Mouse (Mus musculus) liver, embryonic 15.5 days (tissue): ENCODE results near the gene Gpatch2. TPM values are rescaled to one million over a fixed set of nuclear protein-coding genes. Genes with fewer than 3 reads are reported as not detected.
A peak's percentile ranks its signal among the peaks of the same experiment; 100 is the strongest.

ENCODE experiments used
- ATAC-seq: fragments of 200-750 bp; cut with Nextera tagmentation; 2 replicates; pipeline ENCODE4 v1.8.0; 2017; ENCODE audit warnings: moderate number of reproducible peaks, mild to moderate bottlenecking, moderate library complexity; ENCODE audit not compliant: insufficient read depth
- H3K27ac ChIP-seq: fragments of 300-500 bp; sonication (generic); replicated peaks from 2 replicates; pipeline ENCODE4 v1.5.1; 2015; ENCODE audit warnings: mild to moderate bottlenecking, inconsistent platforms
- H3K27me3 ChIP-seq: fragments of 300-500 bp; sonication (generic); 2 replicates; pipeline ENCODE4 v1.6.1; 2015; ENCODE audit warnings: mild to moderate bottlenecking, inconsistent platforms
- H3K36me3 ChIP-seq: fragments of 300-500 bp; sonication (generic); replicated peaks from 2 replicates; pipeline ENCODE4 v1.6.1; 2015; ENCODE audit warnings: moderate library complexity, mild to moderate bottlenecking, inconsistent platforms
- H3K4me1 ChIP-seq: fragments of 300-500 bp; sonication (generic); replicated peaks from 2 replicates; pipeline ENCODE4 v1.6.1; 2015; ENCODE audit warnings: inconsistent platforms
- H3K4me2 ChIP-seq: fragments of 300-500 bp; sonication (generic); 2 replicates; pipeline ENCODE4 v1.6.1; 2015; ENCODE audit warnings: moderate library complexity, mild to moderate bottlenecking, inconsistent platforms
- H3K4me3 ChIP-seq: fragments of 300-500 bp; sonication (generic); replicated peaks from 2 replicates; pipeline ENCODE4 v1.5.1; 2015; ENCODE audit warnings: mild to moderate bottlenecking, inconsistent platforms
- H3K9ac ChIP-seq: fragments of 300-500 bp; sonication (generic); 2 replicates; pipeline ENCODE4 v1.6.1; 2015; ENCODE audit warnings: moderate library complexity, mild to moderate bottlenecking, inconsistent platforms
- H3K9me3 ChIP-seq: fragments of 300-500 bp; sonication (generic); replicated peaks from 2 replicates; pipeline ENCODE4 v1.6.1; 2016; ENCODE audit warnings: inconsistent platforms
- WGBS: fragments of 180-500 bp; shearing (Covaris S2); methylation state at CpG from one replicate; pipeline ENCODE4 v1.1.7; 2015; ENCODE audit warnings: mixed read lengths; ENCODE audit not compliant: insufficient replicate concordance; 5-methylcytosine and 5-hydroxymethylcytosine counted together
- polyA plus RNA-seq: library from polyadenylated mRNA; unstranded; fragments of >200 nt; fragmentation: Nextera tagmentation; extraction: Ambion mirVana; gene quantifications from 2 replicates; pipeline ENCODE4 v1.2.1, GENCODE M21; 2015

Gene Gpatch2
- polyA plus RNA-seq, result 4.5 and 4.8 TPM in 2 replicates

DNA sequence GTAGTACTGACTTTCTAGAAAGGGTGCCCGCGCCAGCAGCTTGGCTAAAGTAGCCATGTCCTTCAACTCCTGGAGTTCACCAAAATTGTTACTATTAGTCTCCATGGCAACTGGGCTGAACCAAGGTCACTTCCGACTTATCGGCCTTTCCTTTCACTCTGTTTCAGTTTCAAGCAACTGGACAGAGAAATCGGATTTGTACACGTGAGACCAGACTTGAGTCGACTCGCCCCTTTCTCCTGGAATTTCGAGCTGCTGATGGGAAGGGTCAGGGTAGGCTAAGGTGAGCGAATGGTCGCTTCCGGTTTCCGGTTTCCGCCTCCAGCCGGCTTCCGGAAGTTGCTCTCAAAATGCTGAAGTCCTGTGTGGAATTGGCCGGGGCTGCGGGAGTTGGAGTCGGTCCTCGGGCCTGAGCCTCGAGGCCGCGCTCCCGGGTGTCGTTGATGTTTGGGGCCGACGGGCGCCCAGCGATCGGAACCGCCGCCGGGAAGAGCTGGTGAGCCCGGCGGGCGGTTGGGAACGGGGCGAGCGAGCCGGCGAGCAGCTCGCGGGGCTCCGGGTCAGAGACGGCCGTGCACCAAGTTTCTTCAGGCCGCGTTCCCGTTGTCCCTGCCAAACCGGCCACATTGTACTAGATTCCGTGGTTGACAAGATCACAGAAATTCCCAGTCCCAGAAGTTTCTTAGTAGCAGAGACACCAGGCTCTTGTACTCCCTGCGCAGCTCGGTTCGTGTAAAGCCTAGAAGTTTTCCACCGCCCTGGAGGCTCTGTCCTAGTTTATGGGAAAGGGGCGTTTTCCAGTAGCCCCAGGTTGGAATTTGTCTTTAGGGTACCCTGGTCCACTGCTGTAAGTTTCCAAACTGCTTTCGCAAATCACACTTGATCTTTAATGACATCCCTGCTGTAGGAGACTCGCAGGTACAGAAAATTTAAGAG is at the start of gene Gpatch2, which contains the start of gene Spata17:
Gpatch2 (plus strand) TSS at position 328 of the 936 bp plus-strand sequence.
Spata17 (minus strand) TSS at position 285 of the 936 bp plus-strand sequence.
- Histone ChIP-seq H3K4me2 (peak within 1 kb of the TSS; percentile 76), H3K27me3 (no peaks in the 10 kb centered on the region), H3K9me3 (no peaks in the 10 kb centered on the region), H3K36me3 (no peaks in the 10 kb centered on the region), H3K27ac (peak within 1 kb of the TSS; percentile 64), H3K9ac (peak within 1 kb of the TSS; percentile 79), H3K4me3 (peak within 1 kb of the TSS; percentile 87), H3K4me1 (peaks cover 24% of the 10 kb centered on the region)
- ATAC-seq, result peak; percentile 82
- under 1% methylated on average over 58 of the region's 58 CpGs for WGBS

- Histone ChIP-seq H3K4me1 (no peaks in the 10 kb centered on the region), H3K4me2 (no peak overlapping the region), H3K9me3 (no peaks in the 10 kb centered on the region), H3K9ac (no peak overlapping the region), H3K4me3 (no peak overlapping the region), H3K36me3 (no peaks in the 10 kb centered on the region), H3K27ac (no peak overlapping the region), H3K27me3 (no peaks in the 10 kb centered on the region)
- 72% methylated on average over 7 of the region's 7 CpGs for WGBS
- no peak for ATAC-seq
Measured at GRCm38 (mm10) chr1:187169646-187170045, 45.7 kb upstream of the Gpatch2 start.

DNA sequence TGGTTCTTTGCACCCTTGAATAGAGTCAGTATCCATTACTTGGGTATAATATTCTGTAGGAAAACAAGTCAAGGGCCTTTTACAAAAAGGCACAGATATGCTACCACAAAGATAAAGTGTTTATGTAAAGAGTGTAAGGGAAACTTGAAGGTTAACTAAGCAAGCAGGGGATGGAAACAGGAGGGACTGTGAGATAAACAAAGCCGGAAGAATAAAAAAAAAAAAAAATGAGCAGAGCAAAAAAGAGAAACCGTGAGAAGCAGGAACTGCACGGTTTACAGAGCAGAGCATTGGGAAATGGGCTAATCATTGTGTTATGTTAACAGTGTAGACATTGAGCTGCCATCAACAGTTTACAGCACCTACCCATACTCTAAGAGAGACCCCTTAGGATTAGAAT is 44.9 kb upstream of the Gpatch2 start:
- Histone ChIP-seq H3K27me3 (no peaks in the 10 kb centered on the region), H3K4me1 (no peaks in the 10 kb centered on the region), H3K9ac (no peak overlapping the region), H3K4me3 (no peak overlapping the region), H3K27ac (no peak overlapping the region), H3K4me2 (no peak overlapping the region), H3K9me3 (no peaks in the 10 kb centered on the region), H3K36me3 (no peaks in the 10 kb centered on the region)
- 20% methylated on average over 3 of the region's 3 CpGs for WGBS
- ATAC-seq, result no peak

GRCm38 (mm10) chr1:187175991-187176390 is 39.3 kb upstream of the Gpatch2 start:
- Histone ChIP-seq H3K4me3 (no peak overlapping the region), H3K27me3 (no peaks in the 10 kb centered on the region), H3K27ac (no peak overlapping the region), H3K36me3 (no peaks in the 10 kb centered on the region), H3K9ac (no peak overlapping the region), H3K4me2 (no peak overlapping the region), H3K4me1 (no peaks in the 10 kb centered on the region), H3K9me3 (no peaks in the 10 kb centered on the region)
- WGBS, result 58% methylated on average over 1 of the region's 1 CpGs
- no peak for ATAC-seq

- H3K4me2 ChIP-seq, result no peak overlapping the region
- WGBS, result 47% methylated on average over 1 of the region's 1 CpGs
- no peak for ATAC-seq
- no peaks in the 10 kb centered on the region for H3K36me3 ChIP-seq
- H3K9ac ChIP-seq, result no peak overlapping the region
- H3K9me3 ChIP-seq, result no peaks in the 10 kb centered on the region
- no peaks in the 10 kb centered on the region for H3K27me3 ChIP-seq
- no peak overlapping the region for H3K4me3 ChIP-seq
- no peak overlapping the region for H3K27ac ChIP-seq
- no peaks in the 10 kb centered on the region for H3K4me1 ChIP-seq
Measured at GRCm38 (mm10) chr1:187178546-187178945, 36.8 kb upstream of the Gpatch2 start.

GRCm38 (mm10) chr1:187205506-187205905 is 9.8 kb upstream of the Gpatch2 start:
- 60% methylated on average over 6 of the region's 6 CpGs for WGBS
- Histone ChIP-seq H3K9me3 (no peaks in the 10 kb centered on the region), H3K36me3 (no peaks in the 10 kb centered on the region), H3K4me2 (no peak overlapping the region), H3K4me3 (no peak overlapping the region), H3K27ac (no peak overlapping the region), H3K4me1 (no peaks in the 10 kb centered on the region), H3K27me3 (no peaks in the 10 kb centered on the region), H3K9ac (no peak overlapping the region)
- ATAC-seq, result no peak

- no peak overlapping the region for H3K4me3 ChIP-seq
- ATAC-seq, result no peak
- no peaks in the 10 kb centered on the region for H3K36me3 ChIP-seq
- H3K27me3 ChIP-seq, result no peaks in the 10 kb centered on the region
- H3K9me3 ChIP-seq, result no peaks in the 10 kb centered on the region
- H3K4me2 ChIP-seq, result no peak overlapping the region
- H3K9ac ChIP-seq, result no peak overlapping the region
- H3K4me1 ChIP-seq, result no peaks in the 10 kb centered on the region
- H3K27ac ChIP-seq, result no peak overlapping the region
- WGBS, result 43% methylated on average over 4 of the region's 4 CpGs
Measured at GRCm38 (mm10) chr1:187209496-187209895, 5.8 kb upstream of the Gpatch2 start.

DNA sequence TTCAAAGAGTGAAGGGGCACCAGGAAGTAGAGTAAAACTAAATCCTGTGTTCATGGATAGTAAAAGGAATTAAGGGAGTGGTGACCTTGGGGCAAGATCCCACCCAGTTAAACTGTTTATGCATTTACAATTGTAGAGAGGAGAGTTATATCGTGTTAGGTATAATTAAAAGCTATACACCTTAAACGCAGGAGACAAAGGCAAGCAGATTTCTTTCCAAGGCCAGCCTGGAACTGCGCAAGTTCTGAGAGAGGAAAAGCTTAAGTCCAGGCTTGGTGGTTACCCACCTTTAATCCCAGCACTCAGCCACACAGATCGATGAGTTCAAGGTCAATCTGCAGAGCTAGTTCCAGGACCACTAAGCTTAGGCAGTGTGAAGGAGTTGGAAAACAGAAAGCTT is 4.6 kb upstream of the Gpatch2 start:
- Histone ChIP-seq H3K4me1 (peaks cover 7% of the 10 kb centered on the region; the same call in 1 of the 2 replicates), H3K9me3 (no peaks in the 10 kb centered on the region), H3K9ac (no peak overlapping the region), H3K4me3 (no peak overlapping the region), H3K27ac (no peak overlapping the region), H3K4me2 (no peak overlapping the region), H3K36me3 (no peaks in the 10 kb centered on the region), H3K27me3 (no peaks in the 10 kb centered on the region)
- WGBS, result 60% methylated on average over 4 of the region's 4 CpGs
- ATAC-seq, result no peak

GRCm38 (mm10) chr1:187216620-187217410 is 1.5 kb downstream of the Gpatch2 start:
- H3K4me2 ChIP-seq, result no peak overlapping the region
- WGBS, result 41% methylated on average over 9 of the region's 9 CpGs

GRCm38 (mm10) chr1:187220756-187221155 is 5.4 kb downstream of the Gpatch2 start:
- no peak for ATAC-seq
- Histone ChIP-seq H3K4me1 (peaks cover 17% of the 10 kb centered on the region), H3K27ac (no peak overlapping the region), H3K27me3 (no peaks in the 10 kb centered on the region), H3K4me3 (no peak overlapping the region), H3K9me3 (no peaks in the 10 kb centered on the region), H3K4me2 (no peak overlapping the region), H3K36me3 (no peaks in the 10 kb centered on the region), H3K9ac (no peak overlapping the region)
- WGBS, result 65% methylated on average over 6 of the region's 6 CpGs

More at GRCm38 (mm10) chr1:187216620-187217410, 1.5 kb downstream of the Gpatch2 start:
- Histone ChIP-seq H3K4me3 (no peak overlapping the region), H3K9me3 (no peaks in the 10 kb centered on the region), H3K4me1 (peaks cover 24% of the 10 kb centered on the region), H3K36me3 (no peaks in the 10 kb centered on the region), H3K9ac (no peak overlapping the region), H3K27ac (no peak overlapping the region), H3K27me3 (no peaks in the 10 kb centered on the region)
- no peak for ATAC-seq
